Mouse (Mus musculus) midbrain, embryonic 14.5 days (tissue): ENCODE results near the gene Casc3. TPM values are rescaled to one million over a fixed set of nuclear protein-coding genes. Genes with fewer than 3 reads are reported as not detected.

Experiments
- ATAC-seq: fragments of 200-750 bp; cut with Nextera tagmentation; 2 replicates; pipeline ENCODE4 v1.8.0; 2017; ENCODE audit warnings: moderate number of reproducible peaks, moderate library complexity; ENCODE audit not compliant: low FRiP score, low TSS enrichment
- DNase-seq: peaks from one replicate; pipeline ENCODE4 v3.0.0-alpha.2; 2015
- H3K27ac ChIP-seq: fragments of 300-500 bp; sonication (generic); replicated peaks from 2 replicates; pipeline ENCODE4 v1.5.1; 2014; ENCODE audit warnings: mild to moderate bottlenecking, low read depth, low read length, moderate library complexity
- H3K27me3 ChIP-seq: fragments of 300-500 bp; sonication (generic); 2 replicates; pipeline ENCODE4 v1.6.1; 2014; ENCODE audit warnings: low read length, control low read depth, mixed read lengths; ENCODE audit not compliant: control insufficient read depth, insufficient read depth
- H3K36me3 ChIP-seq: fragments of 300-500 bp; sonication (generic); 2 replicates; pipeline ENCODE4 v1.6.1; 2014; ENCODE audit warnings: low read length, control low read depth; ENCODE audit not compliant: control insufficient read depth, insufficient read depth
- H3K4me1 ChIP-seq: fragments of 300-500 bp; sonication (generic); 2 replicates; pipeline ENCODE4 v1.6.1; 2014; ENCODE audit warnings: mild to moderate bottlenecking, antibody characterized with exemption, low read length, control low read depth; ENCODE audit not compliant: control insufficient read depth, insufficient read depth
- H3K4me2 ChIP-seq: fragments of 300-500 bp; sonication (generic); 2 replicates; pipeline ENCODE4 v1.6.1; 2014; ENCODE audit warnings: mild to moderate bottlenecking, low read length, moderate library complexity
- H3K4me3 ChIP-seq: fragments of 300-500 bp; sonication (generic); replicated peaks from 2 replicates; pipeline ENCODE4 v1.5.1; 2014; ENCODE audit warnings: low read depth, low read length
- H3K9ac ChIP-seq: fragments of 300-500 bp; sonication (generic); replicated peaks from 2 replicates; pipeline ENCODE4 v1.6.1; 2014; ENCODE audit warnings: mild to moderate bottlenecking, low read length, moderate library complexity
- H3K9me3 ChIP-seq: fragments of 300-500 bp; sonication (generic); 2 replicates; pipeline ENCODE4 v1.6.1; 2016; ENCODE audit warnings: low read length, control low read depth, mixed read lengths; ENCODE audit not compliant: control insufficient read depth
- WGBS: fragments of 180-500 bp; shearing (Covaris S2); extraction: QIAGEN DNeasy Blood & Tissue Kit; methylation state at CpG from one replicate; pipeline ENCODE4 v1.1.7; 2014; 5-methylcytosine and 5-hydroxymethylcytosine counted together
- polyA plus RNA-seq: library from polyadenylated mRNA; unstranded; fragments of >200 nt; fragmentation: Nextera tagmentation; extraction: Ambion mirVana; gene quantifications from 2 replicates; pipeline ENCODE4 v1.2.1, GENCODE M21; 2014

The Casc3 gene
- 46.6 and 57.3 TPM in 2 replicates for polyA plus RNA-seq

DNA sequence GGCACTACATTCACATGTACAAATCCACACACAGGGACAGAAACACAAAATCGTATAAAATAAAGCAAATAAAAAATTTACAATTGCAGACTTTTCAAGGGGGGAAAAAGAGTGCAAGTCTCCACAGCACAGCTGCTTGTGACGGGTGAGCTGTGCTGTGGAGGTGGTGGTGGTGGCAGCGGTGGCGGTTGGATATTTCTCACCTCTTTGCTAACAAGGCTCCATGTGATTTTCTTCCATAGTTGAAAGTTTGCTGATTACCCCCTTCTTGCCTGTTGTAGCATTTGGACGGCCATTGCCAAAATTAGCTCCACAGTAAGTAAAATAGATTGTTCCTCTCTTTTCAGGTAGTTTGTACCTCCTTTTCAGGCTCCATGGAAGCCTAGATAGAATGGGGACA lies at the start of gene Casc3:
TSS of gene Casc3 (plus strand) at position 301 of the 400 bp plus-strand sequence.
- H3K9ac ChIP-seq, result no peak within 1 kb of the TSS
- DNase-seq, result no peak
- ATAC-seq, result no peak
- no peaks in the 10 kb centered on the region for H3K27me3 ChIP-seq
- WGBS, result 97% methylated on average over 5 of the region's 5 CpGs
- H3K27ac ChIP-seq, result no peak within 1 kb of the TSS
- H3K9me3 ChIP-seq, result no peaks in the 10 kb centered on the region
- no peaks in the 10 kb centered on the region for H3K4me1 ChIP-seq
- peaks cover 86% of the 10 kb centered on the region for H3K36me3 ChIP-seq
- H3K4me2 ChIP-seq, result no peak within 1 kb of the TSS
- H3K4me3 ChIP-seq, result no peak within 1 kb of the TSS

DNA sequence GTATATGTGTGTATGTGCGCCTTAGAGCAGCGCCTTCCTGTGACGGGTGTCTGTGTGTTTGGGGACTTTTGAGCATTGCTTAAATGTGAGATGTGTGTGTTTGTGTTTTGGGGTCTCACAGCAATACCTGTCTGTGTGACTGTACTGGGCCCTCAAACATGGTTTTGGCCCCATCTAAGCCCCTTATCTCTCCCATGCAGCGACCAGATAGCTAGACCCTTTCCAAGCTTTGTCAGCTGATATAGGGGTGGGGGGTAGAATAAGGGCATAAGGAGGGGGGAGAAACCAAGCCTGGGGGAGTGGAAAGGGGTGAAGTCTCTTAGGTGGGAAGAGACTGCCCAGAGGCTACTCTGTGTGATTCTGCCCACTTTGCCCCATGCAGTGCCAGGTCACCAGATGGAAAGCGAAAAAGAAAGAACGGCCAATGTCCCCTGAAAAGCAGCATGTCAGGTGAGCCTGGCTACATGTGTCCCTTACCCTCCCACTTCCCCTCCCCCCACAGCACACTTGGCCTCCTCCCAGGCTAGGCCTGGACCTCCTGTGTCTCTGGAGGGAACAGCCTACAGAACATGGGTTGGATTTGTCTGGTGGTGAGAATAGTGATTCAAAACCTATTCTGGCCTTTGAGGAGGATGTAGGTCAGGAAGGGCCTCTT lies 48.9 kb upstream of the Casc3 start:
- 94% methylated on average over 6 of the region's 6 CpGs for WGBS
- no peak for ATAC-seq
- H3K4me1 ChIP-seq, result peaks cover 27% of the 10 kb centered on the region
- H3K9me3 ChIP-seq, result no peaks in the 10 kb centered on the region
- no peak overlapping the region for H3K27ac ChIP-seq
- H3K27me3 ChIP-seq, result no peaks in the 10 kb centered on the region
- H3K36me3 ChIP-seq, result peaks cover 64% of the 10 kb centered on the region
- no peak overlapping the region for H3K4me3 ChIP-seq
- H3K4me2 ChIP-seq, result no peak overlapping the region
- DNase-seq, result no peak
- H3K9ac ChIP-seq, result no peak overlapping the region

DNA sequence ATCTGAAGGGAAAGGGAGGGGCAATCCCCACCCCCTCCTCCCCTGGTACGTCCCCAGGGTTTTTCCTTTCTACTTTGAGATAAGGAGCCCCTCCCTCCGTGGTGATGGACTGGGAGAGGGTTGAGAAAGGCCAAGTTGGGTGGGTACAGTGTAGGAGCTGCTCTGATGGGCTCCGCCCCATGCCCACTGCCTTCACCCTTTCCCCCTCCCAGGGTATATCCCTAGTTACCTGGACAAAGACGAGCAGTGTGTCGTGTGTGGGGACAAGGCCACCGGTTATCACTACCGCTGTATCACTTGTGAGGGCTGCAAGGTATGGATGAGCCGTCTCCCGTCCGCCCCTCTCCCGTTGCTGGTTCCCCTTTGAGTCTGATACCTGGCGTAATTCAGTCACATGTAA lies 48.0 kb upstream of the Casc3 start:
- Histone ChIP-seq H3K4me3 (no peak overlapping the region), H3K36me3 (peaks cover 72% of the 10 kb centered on the region), H3K9ac (no peak overlapping the region), H3K9me3 (no peaks in the 10 kb centered on the region), H3K27me3 (no peaks in the 10 kb centered on the region), H3K27ac (no peak overlapping the region), H3K4me2 (no peak overlapping the region), H3K4me1 (peaks cover 18% of the 10 kb centered on the region)
- ATAC-seq (no peak), DNase-seq (no peak)
- WGBS, result 89% methylated on average over 12 of the region's 12 CpGs

- Histone ChIP-seq H3K36me3 (peaks cover 76% of the 10 kb centered on the region), H3K4me2 (no peak overlapping the region)
- no peak for ATAC-seq
These were observed 42.8 kb upstream of the Casc3 start for GRCm38 (mm10) chr11:98761939-98762338.

DNA sequence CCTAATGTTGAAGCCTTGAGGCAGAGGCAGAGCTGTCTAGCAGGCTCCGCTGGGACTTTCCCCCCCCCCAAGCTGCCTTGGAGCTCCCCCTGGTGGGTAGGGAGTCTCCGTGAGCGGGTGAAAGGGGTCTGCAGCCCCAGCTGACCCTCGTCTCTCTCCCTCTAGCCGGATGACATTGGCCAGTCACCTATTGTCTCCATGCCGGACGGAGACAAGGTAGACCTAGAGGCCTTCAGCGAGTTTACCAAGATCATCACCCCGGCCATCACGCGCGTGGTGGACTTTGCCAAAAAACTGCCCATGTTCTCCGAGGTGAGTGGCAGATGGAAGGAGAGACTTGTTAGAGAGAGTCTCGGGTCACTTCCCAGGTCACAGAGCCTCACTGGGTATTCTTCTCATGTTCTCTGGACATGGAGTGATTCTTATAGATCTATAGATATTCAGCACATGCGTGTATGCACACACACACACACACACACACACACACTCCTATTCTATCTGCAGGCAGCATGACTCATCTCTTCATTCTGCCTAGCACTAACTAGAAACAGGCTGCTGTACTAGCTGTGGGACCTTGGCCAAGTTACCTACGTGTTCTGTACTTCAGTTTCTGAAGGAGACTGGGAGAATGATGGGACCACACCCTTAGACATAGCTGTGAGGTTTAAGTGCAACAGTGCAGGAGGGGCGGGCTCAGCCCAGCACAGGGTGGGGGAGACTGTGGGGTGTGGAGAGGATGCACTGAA lies 41.8 kb upstream of the Casc3 start:
- H3K4me1 ChIP-seq, result peaks cover 25% of the 10 kb centered on the region
- no peaks in the 10 kb centered on the region for H3K9me3 ChIP-seq
- no peak overlapping the region for H3K9ac ChIP-seq
- no peaks in the 10 kb centered on the region for H3K27me3 ChIP-seq
- no peak overlapping the region for H3K4me3 ChIP-seq
- ATAC-seq (no peak), DNase-seq (peak; percentile 54)
- H3K4me2 ChIP-seq, result no peak overlapping the region
- peaks cover 66% of the 10 kb centered on the region for H3K36me3 ChIP-seq
- no peak overlapping the region for H3K27ac ChIP-seq
- 61% methylated on average over 17 of the region's 17 CpGs for WGBS

More at GRCm38 (mm10) chr11:98761939-98762338, 42.8 kb upstream of the Casc3 start:
- no peak for DNase-seq
- Histone ChIP-seq H3K27me3 (no peaks in the 10 kb centered on the region), H3K9me3 (no peaks in the 10 kb centered on the region), H3K9ac (no peak overlapping the region), H3K4me1 (peaks cover 16% of the 10 kb centered on the region), H3K4me3 (no peak overlapping the region), H3K27ac (no peak overlapping the region)
- WGBS, result 94% methylated on average over 4 of the region's 4 CpGs

DNA sequence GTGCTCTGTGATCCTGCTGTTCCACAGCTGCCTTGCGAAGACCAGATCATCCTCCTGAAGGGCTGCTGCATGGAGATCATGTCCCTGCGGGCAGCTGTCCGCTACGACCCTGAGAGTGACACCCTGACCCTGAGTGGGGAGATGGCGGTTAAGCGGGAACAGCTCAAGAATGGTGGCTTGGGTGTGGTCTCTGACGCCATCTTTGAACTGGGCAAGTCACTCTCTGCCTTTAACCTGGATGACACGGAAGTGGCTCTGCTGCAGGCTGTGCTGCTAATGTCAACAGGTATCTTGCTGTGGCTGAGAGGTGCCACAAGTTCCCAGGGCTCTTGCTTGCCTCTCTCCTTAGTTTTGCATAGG lies 41.2 kb upstream of the Casc3 start:
- Histone ChIP-seq H3K9me3 (no peaks in the 10 kb centered on the region), H3K36me3 (peaks cover 67% of the 10 kb centered on the region), H3K4me3 (no peak overlapping the region), H3K9ac (no peak overlapping the region), H3K4me2 (no peak overlapping the region), H3K4me1 (peaks cover 30% of the 10 kb centered on the region), H3K27ac (no peak overlapping the region), H3K27me3 (no peaks in the 10 kb centered on the region)
- ATAC-seq (no peak), DNase-seq (no peak)
- 89% methylated on average over 8 of the region's 8 CpGs for WGBS

- DNase-seq, result no peak
- Histone ChIP-seq H3K36me3 (peaks cover 68% of the 10 kb centered on the region), H3K9ac (no peak overlapping the region), H3K4me2 (no peak overlapping the region), H3K4me1 (peaks cover 31% of the 10 kb centered on the region), H3K27me3 (no peaks in the 10 kb centered on the region), H3K4me3 (no peak overlapping the region), H3K27ac (no peak overlapping the region), H3K9me3 (no peaks in the 10 kb centered on the region)
- no peak for ATAC-seq
- 89% methylated on average over 18 of the region's 18 CpGs for WGBS
These were observed 40.6 kb upstream of the Casc3 start for GRCm38 (mm10) chr11:98764091-98764490.

- Histone ChIP-seq H3K36me3 (peaks cover 73% of the 10 kb centered on the region), H3K27ac (no peak overlapping the region), H3K9ac (0 out of 2 replicates have a peak overlapping the region, but pooled peaks have one; percentile 9), H3K4me2 (no peak overlapping the region), H3K9me3 (no peaks in the 10 kb centered on the region), H3K27me3 (no peaks in the 10 kb centered on the region), H3K4me3 (no peak overlapping the region), H3K4me1 (peaks cover 31% of the 10 kb centered on the region)
- ATAC-seq, result no peak
- no peak for DNase-seq
These were observed 40.0 kb upstream of the Casc3 start for GRCm38 (mm10) chr11:98764746-98765145.
